31 mouse cellular contexts compared by ENCODE assay signal in genomic region chr5:144195567-144195966, GRCm38 (mm10). TPM values are rescaled to one million over a fixed set of nuclear protein-coding genes. Genes with fewer than 3 reads are reported as not detected.
"Had no signal": no experiment of that assay in that cellular context is flagged by ENCODE, and none has a peak within 500 bp of the region (broad histone marks: within the 10 kb centered on the region; RNA-seq: fewer than 3 reads in every experiment).

No protein-coding gene starts in this region.

- H3K9me3 ChIP-seq: limb, embryonic 10.5 days; limb, embryonic 12.5 days; limb, embryonic 13.5 days; limb, embryonic 15.5 days; liver, embryonic 12.5 days; liver, embryonic 13.5 days; liver, embryonic 15.5 days; lung, embryonic 15.5 days; megakaryocyte, embryonic 14.5 days; midbrain, embryonic 12.5 days; midbrain, embryonic 13.5 days; midbrain, embryonic 15.5 days had no signal

- H3K4me1 ChIP-seq: midbrain, embryonic 15.5 days had no signal

- H3K27me3 ChIP-seq: limb, embryonic 12.5 days; limb, embryonic 15.5 days; liver, embryonic 12.5 days; liver, embryonic 13.5 days; liver, embryonic 15.5 days; lung, embryonic 15.5 days; midbrain, embryonic 13.5 days; midbrain, embryonic 15.5 days had no signal

- ATAC-seq: liver, embryonic 12.5 days; liver, postnatal 0 days; lung, postnatal 0 days; midbrain, embryonic 13.5 days; midbrain, embryonic 15.5 days; midbrain, embryonic 16.5 days had no signal

- H3K27ac ChIP-seq: left cerebral cortex, adult 2 months; limb, embryonic 12.5 days; limb, embryonic 13.5 days; limb, embryonic 15.5 days; liver, embryonic 12.5 days; liver, embryonic 13.5 days; liver, embryonic 14.5 days; liver, embryonic 15.5 days; lung, embryonic 15.5 days; macrophage; midbrain, embryonic 12.5 days; midbrain, embryonic 13.5 days; midbrain, embryonic 15.5 days had no signal

- H3K9ac ChIP-seq: limb, embryonic 12.5 days; limb, embryonic 13.5 days; limb, embryonic 15.5 days; liver, embryonic 12.5 days; liver, embryonic 13.5 days; liver, embryonic 14.5 days; liver, embryonic 15.5 days; liver, postnatal 0 days; lung, embryonic 14.5 days; lung, embryonic 15.5 days; midbrain, embryonic 12.5 days; midbrain, embryonic 13.5 days; midbrain, embryonic 15.5 days had no signal

- H3K36me3 ChIP-seq: liver, embryonic 12.5 days; liver, embryonic 13.5 days; liver, embryonic 15.5 days; lung, embryonic 15.5 days; midbrain, embryonic 15.5 days had no signal

- DNase-seq: left cerebral cortex, postnatal 4 days; liver; liver, embryonic 13.5 days; liver, postnatal 0 days; lung, adult 18-20 months; lung, adult 2 months; lung, embryonic 14.5 days; lung, postnatal 10 days; lung, postnatal 14 days; lung, postnatal 36 days; lung, postnatal 4 days had no signal

- H3K4me3 ChIP-seq: left cerebral cortex, adult 2 months; limb, embryonic 10.5 days; limb, embryonic 12.5 days; limb, embryonic 13.5 days; limb, embryonic 15.5 days; liver, embryonic 12.5 days; liver, embryonic 13.5 days; liver, embryonic 15.5 days; lung, embryonic 15.5 days; megakaryocyte, embryonic 14.5 days; midbrain, embryonic 12.5 days; midbrain, embryonic 13.5 days; midbrain, embryonic 15.5 days; myocyte had no signal

- H3K4me2 ChIP-seq: limb, embryonic 12.5 days; limb, embryonic 13.5 days; limb, embryonic 15.5 days; liver, embryonic 11.5 days; liver, embryonic 12.5 days; liver, embryonic 13.5 days; liver, embryonic 15.5 days; lung, embryonic 14.5 days; lung, embryonic 15.5 days; midbrain, embryonic 11.5 days; midbrain, embryonic 12.5 days; midbrain, embryonic 13.5 days; midbrain, embryonic 15.5 days had no signal

RNA-seq across cellular contexts. Expression of gene Bhlha15, which starts 5.5 kb away (rescaled TPM):
- total RNA-seq: midbrain, postnatal 0 days had no signal
- polyA plus RNA-seq: macrophage; midbrain, embryonic 11.5 days; midbrain, embryonic 12.5 days; midbrain, embryonic 16.5 days had no signal
